In genomic region chr10:95124476-95124875, GRCm38 (mm10) we compare ENCODE assay signal across 30 mouse cellular contexts.
"Had no signal": no experiment of that assay in that cellular context is flagged by ENCODE, and none has a peak within 500 bp of the region (broad histone marks: within the 10 kb centered on the region; RNA-seq: fewer than 3 reads in every experiment).

No protein-coding gene starts in this region.

- H3K9me3 ChIP-seq: heart, embryonic 12.5 days; heart, embryonic 13.5 days; heart, embryonic 15.5 days; hindbrain, embryonic 10.5 days; hindbrain, embryonic 12.5 days; hindbrain, embryonic 13.5 days; hindbrain, embryonic 15.5 days; intestine, embryonic 15.5 days; kidney, embryonic 15.5 days had no signal

- H3K27me3 ChIP-seq: heart, embryonic 12.5 days; heart, embryonic 13.5 days; heart, embryonic 15.5 days; hindbrain, embryonic 12.5 days; hindbrain, embryonic 13.5 days; hindbrain, embryonic 15.5 days; intestine, embryonic 15.5 days; kidney, embryonic 15.5 days had no signal

- H3K9ac ChIP-seq: heart, embryonic 12.5 days; heart, embryonic 13.5 days; heart, embryonic 15.5 days; hindbrain, embryonic 12.5 days; hindbrain, embryonic 13.5 days; hindbrain, embryonic 14.5 days; hindbrain, embryonic 15.5 days; intestine, embryonic 15.5 days; kidney, embryonic 15.5 days had no signal

- H3K4me1 ChIP-seq: hindbrain, embryonic 10.5 days; hindbrain, embryonic 12.5 days; hindbrain, embryonic 13.5 days; hindbrain, embryonic 15.5 days; intestine, embryonic 15.5 days; kidney, embryonic 15.5 days had no signal

- DNase-seq: heart, postnatal 10 days; heart, postnatal 14 days; heart, postnatal 36 days; heart, postnatal 4 days; kidney, adult 11 months; kidney, adult 18-20 months; kidney, postnatal 10 days; kidney, postnatal 14 days; kidney, postnatal 25 days; layer of hippocampus, adult 9-11 months; layer of hippocampus, postnatal 36 days had no signal

- H3K4me3 ChIP-seq: heart, embryonic 12.5 days; heart, embryonic 13.5 days; heart, embryonic 15.5 days; hindbrain, embryonic 10.5 days; hindbrain, embryonic 12.5 days; hindbrain, embryonic 13.5 days; hindbrain, embryonic 15.5 days; intestine, embryonic 15.5 days; kidney, embryonic 15.5 days; layer of hippocampus, adult 2 months; left cerebral cortex, adult 2 months had no signal

- H3K4me2 ChIP-seq: heart, embryonic 11.5 days; heart, embryonic 12.5 days; heart, embryonic 13.5 days; heart, embryonic 15.5 days; hindbrain, embryonic 12.5 days; hindbrain, embryonic 13.5 days; hindbrain, embryonic 14.5 days; hindbrain, embryonic 15.5 days; intestine, embryonic 15.5 days; kidney, embryonic 15.5 days had no signal

- H3K27ac ChIP-seq: heart, embryonic 13.5 days; heart, embryonic 15.5 days; hindbrain, embryonic 10.5 days; hindbrain, embryonic 12.5 days; hindbrain, embryonic 13.5 days; hindbrain, embryonic 14.5 days; hindbrain, embryonic 15.5 days; hindbrain, postnatal 0 days; intestine, embryonic 15.5 days; kidney, embryonic 15.5 days; kidney, postnatal 0 days; layer of hippocampus, adult 2 months; left cerebral cortex, adult 2 months had no signal

- H3K36me3 ChIP-seq: heart, embryonic 12.5 days; heart, embryonic 13.5 days; heart, embryonic 15.5 days; hindbrain, embryonic 10.5 days; hindbrain, embryonic 12.5 days; hindbrain, embryonic 13.5 days; hindbrain, embryonic 15.5 days; intestine, embryonic 15.5 days; kidney, embryonic 15.5 days had no signal

- ATAC-seq: hindbrain, embryonic 16.5 days; hindbrain, postnatal 0 days; inflammation-experienced regulatory T-cells, adult 6 months; intestine, embryonic 15.5 days; intestine, embryonic 16.5 days; intestine, postnatal 0 days had no signal
